Mouse (Mus musculus) heart, postnatal 10 days (tissue): ENCODE measurements around the gene Tsacc. TPM values are rescaled to one million over a fixed set of nuclear protein-coding genes. Genes with fewer than 3 reads are reported as not detected.
"Not testable (repeated sequence)": the region's sequence is repeated elsewhere in the genome, so short reads cannot be mapped to it uniquely, and the experiment has no call there.

Experiments
- DNase-seq, 2 experiments: peaks; one replicate each; pipeline ENCODE4 v3.0.0; 2021
- intact Hi-C: fragments of 180-260 bp; cut with DNase I; formaldehyde crosslinking; loops from one replicate; pipeline ENCODE4 v1.15.1; 2025
- total RNA-seq, 2 experiments: library from RNA; stranded (reverse); gene quantifications; 2 replicates each; pipeline ENCODE4 v1.2.3; 2021

The Tsacc gene
- total RNA-seq: 1 to 10 TPM; 4.6 to 5.6 TPM

GRCm38 (mm10) chr3:88296561-88297318 lies at the start of gene Tsacc, which contains the start of gene Cct3:
Gene Tsacc, minus strand, starts transcription at chr3:88296999.
Gene Cct3, plus strand, starts transcription at chr3:88297116.
- intact Hi-C loops: no loop called here
- DNase-seq: peak; percentile 98 to 99

- DNase-seq: no peak
- intact Hi-C loops: no loop called here
Measured at GRCm38 (mm10) chr3:88339006-88339405, 42.2 kb upstream of the Tsacc start.

- no peak for DNase-seq
- intact Hi-C loops: no loop called here
Measured at GRCm38 (mm10) chr3:88338316-88338715, 41.5 kb upstream of the Tsacc start.

DNA sequence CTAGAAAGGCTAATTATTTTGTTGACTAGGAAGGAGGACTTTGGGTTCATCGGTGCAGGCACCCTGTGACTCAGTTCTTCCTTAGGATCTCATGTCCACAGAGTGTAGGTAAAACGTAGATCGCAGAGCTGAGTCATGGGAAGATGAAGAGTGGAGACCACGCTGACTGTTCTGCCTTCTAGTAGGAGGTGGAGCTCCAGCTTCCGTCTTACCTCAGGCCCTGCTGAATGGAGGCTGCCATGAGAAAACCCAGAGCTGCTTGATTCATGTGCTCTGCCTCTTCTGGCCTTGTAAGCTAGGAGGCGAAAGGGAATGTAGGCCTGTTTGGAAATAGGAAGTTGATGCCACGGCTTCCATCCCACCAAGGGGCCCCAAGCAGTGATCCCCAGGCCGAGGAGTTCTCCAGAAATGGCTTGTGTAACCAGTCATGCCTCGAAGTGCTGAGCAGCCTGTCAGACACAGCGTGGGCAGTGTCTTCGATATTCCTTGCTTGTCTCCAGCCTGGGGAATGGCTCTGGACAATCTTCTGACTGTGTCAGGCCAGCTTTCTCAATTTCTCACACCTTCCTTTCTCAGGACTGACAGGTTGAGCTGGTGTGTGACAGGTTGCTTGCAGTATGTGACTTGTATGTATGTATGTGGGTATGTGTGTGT lies 40.7 kb upstream of the Tsacc start:
- DNase-seq: no peak
- intact Hi-C loops: no loop called here

DNA sequence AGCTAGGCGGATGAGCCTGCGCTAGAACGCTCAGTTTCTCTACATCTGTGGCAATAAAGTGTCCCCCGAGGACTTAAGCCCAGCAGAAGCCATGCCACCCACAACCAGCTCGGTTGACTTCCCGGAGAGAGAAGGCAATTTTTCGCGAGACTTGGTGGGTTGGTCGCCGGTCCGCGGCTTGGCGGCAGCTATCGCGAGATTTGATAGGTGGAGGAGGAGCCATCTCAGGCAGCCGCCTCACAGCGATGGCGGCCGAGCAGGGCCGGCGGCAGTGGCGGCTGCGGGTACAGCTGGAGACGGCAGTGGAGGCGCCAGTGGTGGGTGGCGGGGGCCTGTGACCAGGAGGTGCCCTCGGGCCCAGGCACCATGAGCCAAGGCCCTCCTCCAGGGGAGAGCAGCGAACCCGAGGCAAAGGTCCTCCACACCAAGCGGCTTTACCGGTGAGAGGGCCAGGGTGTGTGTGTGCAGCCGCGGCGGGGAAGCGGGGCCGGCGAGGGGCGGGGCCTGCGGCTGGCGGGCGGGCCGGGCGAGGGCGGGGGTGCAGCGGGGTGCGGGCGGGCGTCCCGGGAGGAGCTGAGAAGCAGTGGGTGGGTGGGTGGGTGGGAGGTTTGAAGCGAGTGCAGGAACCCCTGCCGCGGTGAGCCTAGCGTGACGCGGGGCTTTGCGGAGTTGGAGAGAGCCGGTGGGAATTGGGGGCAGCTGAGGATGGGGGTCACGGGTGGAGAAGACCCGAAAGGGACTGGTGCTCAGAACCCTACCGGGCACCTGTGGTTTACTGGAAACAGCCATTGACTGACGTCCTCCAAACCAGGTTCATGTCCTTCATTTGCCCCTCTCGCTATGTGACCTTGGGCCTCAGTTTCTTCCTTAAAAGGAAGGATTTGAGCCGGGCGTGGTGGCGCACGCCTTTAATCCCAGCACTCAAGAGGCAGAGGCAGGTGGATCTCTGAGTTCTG lies 39.5 kb upstream of the Tsacc start, which contains the start of the genes Tmem79 and Smg5:
Tmem79 (minus strand) TSS at position 91 of the 956 bp plus-strand sequence.
Smg5 (plus strand) TSS at position 203 of the 956 bp plus-strand sequence.
- peak; percentile 98 for DNase-seq
- intact Hi-C loops: no loop called here

DNA sequence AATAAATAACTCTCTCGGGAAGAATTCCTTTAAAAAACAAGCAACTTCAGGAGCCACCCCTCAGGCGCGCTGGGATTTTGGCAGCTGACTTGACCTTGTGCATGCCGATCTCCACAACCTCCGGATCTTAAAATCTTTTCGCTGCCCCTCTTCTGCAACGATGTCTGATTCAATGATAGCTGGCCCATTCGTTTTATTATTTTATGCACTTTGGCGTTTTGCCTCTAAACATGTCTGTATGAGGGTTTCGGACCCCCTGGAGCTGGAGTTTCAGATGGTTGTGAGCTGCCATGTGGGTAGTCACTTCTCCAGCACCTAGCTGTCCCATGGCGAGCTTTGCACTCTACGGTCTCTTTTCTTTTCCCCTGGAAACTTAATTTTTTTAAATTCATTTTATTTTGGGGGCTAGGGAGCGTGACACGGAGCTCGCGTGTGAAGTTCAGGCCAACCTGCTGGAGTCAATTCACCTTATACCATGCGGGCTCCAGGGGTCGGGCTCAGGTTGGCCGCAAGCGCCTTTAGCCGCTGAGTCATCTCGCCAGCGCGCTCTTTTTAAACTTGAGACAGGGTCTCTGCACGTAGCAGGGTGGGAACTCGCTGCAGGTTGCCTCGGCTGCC lies 38.7 kb upstream of the Tsacc start:
- DNase-seq: peak in 1 of 2 experiments; percentile 48
- intact Hi-C loops: no loop called here

DNA sequence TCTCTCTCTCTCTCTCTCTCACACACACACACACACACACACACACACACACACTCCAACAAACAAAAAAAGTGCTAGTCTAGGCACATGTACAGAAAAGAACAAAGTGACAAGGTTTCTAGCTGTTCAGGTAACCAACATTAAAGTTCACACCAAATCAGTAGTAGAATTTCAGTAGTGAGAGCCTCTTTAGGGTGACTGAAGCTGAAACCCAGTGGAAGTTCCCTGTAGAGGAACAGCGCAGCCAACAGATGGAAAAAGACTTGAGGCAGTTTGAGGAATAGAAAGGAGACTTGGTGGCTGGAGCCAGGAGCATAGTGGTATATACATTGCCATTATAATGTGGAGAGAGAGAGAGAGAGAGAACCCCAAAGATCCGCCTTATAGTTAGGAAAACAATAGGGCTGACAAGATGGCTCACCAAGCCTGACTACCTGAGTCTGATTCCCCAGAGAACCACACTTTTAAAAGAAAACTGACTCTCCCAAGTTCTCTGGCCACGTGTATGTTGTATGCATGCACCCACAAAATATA lies 38.2 kb upstream of the Tsacc start:
- DNase-seq: no peak
- intact Hi-C loops: no loop called here

DNA sequence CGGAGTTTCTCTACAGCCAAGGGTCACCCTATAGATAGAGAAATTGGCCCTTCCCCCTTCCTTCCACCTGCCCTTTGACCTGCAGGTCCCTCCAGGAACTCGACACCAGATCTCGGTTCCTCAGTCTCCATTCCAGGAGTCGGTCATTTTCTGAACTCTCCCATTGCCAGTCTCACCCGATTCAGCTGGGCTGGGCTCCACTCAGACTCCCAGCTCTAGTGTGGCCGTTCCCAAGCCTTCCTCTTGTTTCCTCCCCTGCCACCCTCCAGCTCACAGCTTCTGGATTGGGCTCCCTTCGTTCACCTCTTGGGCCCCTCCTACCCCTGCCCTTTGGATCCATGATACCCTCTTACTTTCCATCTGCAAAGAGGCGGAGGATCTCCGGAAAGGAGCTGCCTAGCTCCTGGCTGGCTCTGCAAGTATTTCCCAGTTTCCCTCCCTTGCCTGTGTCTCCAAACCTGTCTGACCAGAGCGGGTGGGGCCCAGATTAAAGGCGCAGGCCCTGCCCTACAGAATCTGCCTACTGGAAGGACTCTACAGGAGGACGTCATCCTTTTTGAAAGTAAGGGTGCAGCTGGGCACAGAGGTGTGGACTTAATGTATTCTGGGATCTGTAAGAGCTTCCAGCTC lies 37.3 kb upstream of the Tsacc start:
- no peak for DNase-seq
- intact Hi-C loops: no loop called here

DNA sequence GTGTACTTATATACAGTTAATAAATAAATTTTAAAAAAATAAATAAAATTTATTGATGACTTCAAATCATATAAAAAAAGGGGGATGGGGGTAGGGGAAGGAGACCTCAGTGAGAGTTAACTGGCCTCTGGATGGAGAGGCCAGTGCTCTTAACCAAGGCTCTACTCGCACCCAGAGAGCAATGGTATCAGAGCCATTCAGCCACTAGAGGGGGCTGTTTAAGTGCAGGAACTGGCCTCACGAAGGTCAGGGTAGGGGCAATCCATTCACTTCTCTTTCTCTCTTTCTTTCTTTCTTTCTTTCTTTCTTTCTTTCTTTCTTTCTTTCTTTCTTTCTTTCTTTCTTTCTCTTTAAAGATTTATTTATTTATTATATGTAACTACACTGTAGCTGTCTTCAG lies 34.5 kb upstream of the Tsacc start:
- DNase-seq: peak; percentile 29 to 59
- intact Hi-C loops: no loop called here

GRCm38 (mm10) chr3:88328956-88329355 lies 32.2 kb upstream of the Tsacc start:
- DNase-seq: no peak
- intact Hi-C loops: no loop called here

DNA sequence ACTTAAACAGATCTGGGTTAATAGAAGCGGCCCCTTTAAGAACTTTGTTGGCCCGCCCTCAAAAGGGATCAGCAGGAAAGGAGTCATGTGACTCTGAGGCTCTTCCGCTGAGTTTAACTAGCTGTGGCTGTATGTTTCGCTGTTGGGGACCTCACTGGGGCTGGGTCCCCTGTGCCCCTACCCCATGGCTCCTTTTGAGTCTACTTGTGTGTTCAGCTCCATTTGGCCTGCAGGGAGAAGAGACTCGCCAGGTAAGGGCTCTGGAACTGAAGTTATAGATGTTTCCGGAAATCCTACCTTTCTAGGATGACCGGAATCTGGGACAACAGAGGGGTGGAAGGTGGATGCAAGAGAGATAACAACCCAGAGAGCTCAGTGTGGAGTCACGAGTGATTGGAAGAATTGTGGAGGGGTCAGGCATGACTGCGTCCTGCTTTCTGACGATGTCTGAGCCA lies 28.2 kb upstream of the Tsacc start, which contains the start of gene Glmp:
Glmp (plus strand) TSS at position 73 of the 455 bp plus-strand sequence.
- peak; percentile 67 to 81 for DNase-seq
- intact Hi-C loops: no loop called here

GRCm38 (mm10) chr3:88299172-88299571 lies 2.4 kb upstream of the Tsacc start:
- intact Hi-C loops: no loop called here
- DNase-seq: no peak

GRCm38 (mm10) chr3:88297321-88297851 lies 587 bp upstream of the Tsacc start:
- intact Hi-C loops: no loop called here

GRCm38 (mm10) chr3:88296110-88296560 lies 664 bp downstream of the Tsacc start:
- intact Hi-C loops: no loop called here
- DNase-seq: no peak

More at GRCm38 (mm10) chr3:88297321-88297851, 587 bp upstream of the Tsacc start:
- DNase-seq: no peak

GRCm38 (mm10) chr3:88295272-88295671 lies 1.5 kb downstream of the Tsacc start:
- intact Hi-C loops: not testable (repeated sequence)

DNA sequence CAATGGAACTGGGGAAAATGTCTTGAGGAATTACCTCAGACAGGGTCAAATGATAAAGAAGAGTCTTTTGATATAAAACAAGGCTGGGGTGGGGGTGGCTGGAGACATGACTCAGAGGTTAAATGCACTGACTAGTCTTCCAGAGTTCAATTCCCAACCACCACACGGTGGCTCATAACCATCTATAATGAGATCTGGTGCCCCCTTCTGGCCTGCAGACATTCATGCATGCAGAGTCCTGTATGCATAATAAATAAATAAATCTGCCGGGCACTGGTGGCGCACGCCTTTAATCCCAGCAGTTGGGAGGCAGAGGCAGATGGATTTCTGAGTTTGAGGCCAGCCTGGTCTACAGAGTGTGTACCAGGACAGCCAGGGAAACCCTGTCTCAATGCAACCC lies 4.8 kb downstream of the Tsacc start:
- intact Hi-C loops: no loop called here

More at GRCm38 (mm10) chr3:88295272-88295671, 1.5 kb downstream of the Tsacc start:
- not testable (repeated sequence) for DNase-seq

DNA sequence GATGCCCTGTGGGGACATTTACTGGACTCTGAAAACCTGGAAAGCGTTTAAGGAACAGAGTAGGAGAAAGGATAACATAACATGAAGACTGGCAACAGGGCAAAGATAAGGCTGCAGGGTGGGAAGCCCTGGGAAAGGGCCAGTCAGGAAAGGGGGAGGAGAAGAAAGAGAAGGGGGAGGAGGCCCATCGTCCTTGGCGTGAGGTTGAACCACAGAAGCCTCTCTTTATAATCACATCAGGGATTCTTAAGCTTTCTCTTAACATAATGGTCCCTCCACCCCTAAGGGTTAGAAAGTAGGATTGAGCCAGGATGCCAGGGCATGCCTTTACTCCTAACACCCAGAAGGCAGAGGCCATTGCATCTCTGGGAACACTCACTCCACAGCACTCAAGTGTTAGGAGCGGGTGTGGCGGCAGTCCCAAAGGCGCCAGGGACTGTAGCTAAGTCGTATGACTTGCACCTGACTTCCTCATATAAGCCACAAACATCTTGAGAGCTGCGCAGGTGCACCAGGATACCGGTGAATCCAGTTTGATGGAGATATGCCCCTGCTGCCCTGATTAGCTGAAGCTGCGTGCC lies 8.6 kb downstream of the Tsacc start:
- DNase-seq, intact Hi-C loops: not testable (repeated sequence)

More for the DNA sequence above, 4.8 kb downstream of the Tsacc start:
- peak; percentile 7 to 21 for DNase-seq

GRCm38 (mm10) chr3:88287110-88287509 lies 9.7 kb downstream of the Tsacc start, which contains the start of gene Gm38392:
Gene Gm38392, minus strand, starts transcription at chr3:88287210.
- intact Hi-C loops: no loop called here
- no peak for DNase-seq

DNA sequence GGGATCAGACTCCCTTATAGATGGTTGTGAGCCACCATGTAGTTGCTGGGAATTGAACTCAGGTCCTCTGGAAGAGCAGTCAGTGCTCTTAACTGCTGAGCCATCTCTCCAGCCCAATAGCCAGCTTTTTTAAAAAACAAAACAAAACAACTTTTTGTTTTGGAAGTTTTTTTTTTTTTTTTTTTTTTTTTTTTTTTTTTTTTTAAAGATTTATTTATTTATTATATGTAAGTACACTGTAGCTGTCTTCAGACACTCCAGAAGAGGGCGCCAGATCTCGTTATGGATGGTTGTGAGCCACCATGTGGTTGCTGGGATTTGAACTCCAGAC lies 11.3 kb downstream of the Tsacc start:
- intact Hi-C loops, DNase-seq: not testable (repeated sequence)
